Mouse (Mus musculus) ES-E14 (cell line): ENCODE data around the gene Csk.

Source experiments
- CHD2 ChIP-seq: IDR thresholded peaks from 2 replicates; pipeline ENCODE4 v1.6.1; 2014; ENCODE audit warnings: mild to moderate bottlenecking, low read depth, low read length, inconsistent platforms
- MAFK ChIP-seq: IDR thresholded peaks from 2 replicates; pipeline ENCODE4 v1.6.1; 2014; ENCODE audit warnings: mild to moderate bottlenecking, low read depth, low read length, inconsistent platforms; ENCODE audit not compliant: insufficient read depth
- ZC3H11A ChIP-seq: IDR thresholded peaks from 2 replicates; pipeline ENCODE4 v1.6.1; 2012; ENCODE audit warnings: low read depth, mild to moderate bottlenecking, inconsistent platforms, low read length, borderline replicate concordance
- ZNF384 ChIP-seq: IDR thresholded peaks from 2 replicates; pipeline ENCODE4 v1.6.1; 2012; ENCODE audit warnings: low read depth, low read length, inconsistent platforms

GRCm38 (mm10) chr9:57694108-57694507 lies 40.7 kb upstream of the Csk start:
- TF ChIP-seq ZC3H11A = no peak
- TF ChIP-seq MAFK = no peak
- no peak for TF ChIP-seq CHD2
- TF ChIP-seq ZNF384 = no peak
